Mouse (Mus musculus) intestine, postnatal 0 days (tissue): ENCODE data around the gene Cmpk2. TPM values are rescaled to one million over a fixed set of nuclear protein-coding genes. Genes with fewer than 3 reads are reported as not detected.

Experiments
- ATAC-seq: fragments of 200-750 bp; cut with Nextera tagmentation; 2 replicates; pipeline ENCODE4 v1.8.0; 2017; ENCODE audit warnings: mild to moderate bottlenecking, moderate TSS enrichment, moderate library complexity
- H3K27ac ChIP-seq: fragments of 300-500 bp; sonication (generic); 2 replicates; pipeline ENCODE4 v1.5.1; 2014; ENCODE audit warnings: mild to moderate bottlenecking, low read depth, low read length, moderate library complexity
- H3K27me3 ChIP-seq: fragments of 300-500 bp; sonication (generic); replicated peaks from 2 replicates; pipeline ENCODE4 v1.6.1; 2014; ENCODE audit warnings: low read length, mixed read lengths; ENCODE audit not compliant: control insufficient read depth, insufficient read depth
- H3K36me3 ChIP-seq: fragments of 300-500 bp; sonication (generic); 2 replicates; pipeline ENCODE4 v1.6.1; 2014; ENCODE audit warnings: mild to moderate bottlenecking, moderate library complexity; ENCODE audit not compliant: control insufficient read depth, insufficient read depth
- H3K4me1 ChIP-seq: fragments of 300-500 bp; sonication (generic); replicated peaks from 2 replicates; pipeline ENCODE4 v1.6.1; 2014; ENCODE audit warnings: antibody characterized with exemption, low read length, mixed read lengths; ENCODE audit not compliant: control insufficient read depth, insufficient read depth
- H3K4me2 ChIP-seq: fragments of 300-500 bp; sonication (generic); replicated peaks from 2 replicates; pipeline ENCODE4 v1.6.1; 2014; ENCODE audit warnings: low read depth, mild to moderate bottlenecking, moderate library complexity
- H3K4me3 ChIP-seq: fragments of 300-500 bp; sonication (generic); 2 replicates; pipeline ENCODE4 v1.5.1; 2014; ENCODE audit warnings: low read depth, low read length
- H3K9ac ChIP-seq: fragments of 300-500 bp; sonication (generic); 2 replicates; pipeline ENCODE4 v1.6.1; 2014; ENCODE audit warnings: mild to moderate bottlenecking, low read depth, low read length
- H3K9me3 ChIP-seq: fragments of 300-500 bp; sonication (generic); 2 replicates; pipeline ENCODE4 v1.6.1; 2016; ENCODE audit warnings: mixed run types; ENCODE audit not compliant: control insufficient read depth
- CTCF ChIP-seq: sonication (generic); IDR thresholded peaks from 2 replicates; pipeline ENCODE4 v1.5.1; 2016; ENCODE audit warnings: low read depth, mild to moderate bottlenecking, control low read depth, antibody characterized with exemption, moderate library complexity
- WGBS: fragments of 180-500 bp; shearing (Covaris S2); extraction: QIAGEN DNeasy Blood & Tissue Kit; methylation state at CpG from one replicate; pipeline ENCODE4 v1.1.7; 2014; 5-methylcytosine and 5-hydroxymethylcytosine counted together
- polyA plus RNA-seq: library from polyadenylated mRNA; unstranded; fragments of >200 nt; fragmentation: Nextera tagmentation; extraction: Ambion mirVana; gene quantifications from 2 replicates; pipeline ENCODE4 v1.2.1, GENCODE M21; 2015

Cmpk2 gene
- polyA plus RNA-seq, 1 experiment from 2014 or later: 14.2 TPM

DNA sequence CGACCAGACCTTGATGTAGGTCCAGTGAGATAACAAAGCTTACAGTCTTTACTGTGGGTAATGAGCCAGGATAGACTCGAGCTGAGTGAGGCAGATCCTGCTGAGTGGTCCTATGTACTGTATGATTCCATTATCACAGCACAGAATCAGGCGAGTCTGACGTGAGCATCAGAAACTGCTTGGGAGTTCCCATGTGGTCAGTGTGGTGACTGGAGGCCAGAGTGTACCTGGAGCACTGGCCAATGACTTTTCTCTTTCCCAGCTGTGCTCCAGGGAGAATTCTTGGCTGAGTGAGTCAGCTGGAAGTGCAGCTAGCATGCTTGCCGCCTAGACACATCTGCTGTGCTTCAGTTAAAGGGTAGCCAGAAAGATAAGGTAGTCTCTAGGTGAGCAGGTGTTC is 14.3 kb upstream of the Cmpk2 start:
- H3K4me2 ChIP-seq: peak overlapping the region; percentile 38; the same call in 1 of the 2 replicates
- WGBS: 41% methylated on average over 5 of the region's 5 CpGs
- peak; percentile 12; the same call in 1 of the 2 replicates for ATAC-seq

DNA sequence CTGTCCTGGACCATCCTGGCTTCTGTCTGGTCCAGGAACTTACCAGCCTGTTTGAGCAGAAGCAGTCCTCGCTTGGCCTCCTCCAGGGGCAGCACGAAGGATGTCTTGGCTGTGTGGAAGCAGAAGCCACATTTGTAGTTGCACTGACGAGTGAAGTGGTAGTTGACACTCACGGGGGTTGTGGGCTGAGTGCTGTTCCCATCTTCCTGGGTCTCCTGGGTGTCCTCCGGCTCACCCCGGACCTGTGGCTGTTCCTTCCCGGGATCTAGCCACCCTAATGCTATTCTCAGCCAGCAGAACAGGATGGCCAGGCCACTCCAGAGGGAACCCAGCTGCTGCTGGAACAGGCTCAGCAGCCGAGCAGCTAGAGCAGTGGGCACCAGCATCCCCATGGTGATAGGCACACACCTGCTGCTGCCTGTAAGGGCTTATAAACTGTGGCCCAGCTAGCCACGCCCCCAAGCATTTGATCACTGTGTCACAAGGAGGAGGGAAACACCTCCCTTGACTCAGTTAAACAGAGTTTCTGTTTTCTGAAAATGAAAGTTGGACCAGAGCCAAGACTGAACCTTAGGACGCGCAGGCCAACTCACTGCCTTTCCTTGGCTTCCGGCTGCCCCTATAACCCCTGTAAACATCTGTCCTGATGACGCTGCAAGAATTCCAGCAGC is 12.8 kb upstream of the Cmpk2 start, which contains the start of gene Rsad2:
Gene Rsad2 (minus strand): TSS at position 425 of the 671 bp plus-strand sequence.
- Histone ChIP-seq H3K27ac (no peak within 1 kb of the TSS; the same call in 1 of the 2 replicates), H3K27me3 (no peaks in the 10 kb centered on the region), H3K4me2 (peak within 1 kb of the TSS; percentile 60), H3K9me3 (no peaks in the 10 kb centered on the region), H3K36me3 (no peaks in the 10 kb centered on the region), H3K4me1 (peaks cover 4% of the 10 kb centered on the region; the same call in 1 of the 2 replicates), H3K9ac (peak within 1 kb of the TSS; percentile 8; the same call in 1 of the 2 replicates), H3K4me3 (peak within 1 kb of the TSS; percentile 25)
- TF ChIP-seq CTCF: no peak
- peak; percentile 96 for ATAC-seq
- WGBS: 24% methylated on average over 13 of the region's 13 CpGs

More for the DNA sequence above, 14.3 kb upstream of the Cmpk2 start:
- no peaks in the 10 kb centered on the region for H3K27me3 ChIP-seq
- no peak overlapping the region for H3K4me3 ChIP-seq
- peaks cover 4% of the 10 kb centered on the region; the same call in 1 of the 2 replicates for H3K4me1 ChIP-seq
- no peaks in the 10 kb centered on the region for H3K9me3 ChIP-seq
- TF ChIP-seq CTCF: no peak
- no peak overlapping the region for H3K9ac ChIP-seq
- no peak overlapping the region for H3K27ac ChIP-seq
- H3K36me3 ChIP-seq: no peaks in the 10 kb centered on the region

GRCm38 (mm10) chr12:26460091-26460490 is 8.9 kb upstream of the Cmpk2 start:
- TF ChIP-seq CTCF: no peak
- Histone ChIP-seq H3K4me3 (no peak overlapping the region), H3K36me3 (no peaks in the 10 kb centered on the region), H3K9ac (no peak overlapping the region), H3K4me1 (peaks cover 4% of the 10 kb centered on the region; the same call in 1 of the 2 replicates), H3K27me3 (no peaks in the 10 kb centered on the region), H3K27ac (0 out of 2 replicates have a peak overlapping the region, but pooled peaks have one; percentile 57), H3K4me2 (no peak overlapping the region), H3K9me3 (no peaks in the 10 kb centered on the region)
- WGBS: 29% methylated on average over 2 of the region's 2 CpGs
- peak; percentile 67 for ATAC-seq

DNA sequence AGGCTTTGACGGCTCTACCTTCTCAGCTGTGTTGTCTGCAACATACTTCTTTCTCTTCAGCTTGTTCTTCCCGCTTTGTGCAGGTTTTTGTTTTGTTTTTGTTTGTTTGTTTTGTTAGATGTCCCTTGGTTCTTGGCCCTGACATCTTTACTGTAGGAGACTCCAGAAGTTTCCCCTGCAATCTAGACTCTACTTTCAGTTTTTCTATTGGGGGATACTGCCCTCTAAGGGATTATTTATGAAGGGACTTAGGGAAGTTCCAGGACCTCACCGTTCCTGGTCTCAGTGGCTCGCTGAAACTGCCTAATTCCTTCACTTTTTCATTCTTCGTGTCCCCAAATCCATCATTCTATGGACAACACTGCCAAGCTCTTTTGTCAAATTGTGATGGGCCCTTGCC is 3.4 kb upstream of the Cmpk2 start:
- Histone ChIP-seq H3K4me1 (0 out of 2 replicates have a peak, but pooled peaks cover 4% of the 10 kb centered on the region), H3K9me3 (no peaks in the 10 kb centered on the region), H3K36me3 (no peaks in the 10 kb centered on the region), H3K27ac (no peak overlapping the region), H3K9ac (no peak overlapping the region), H3K27me3 (no peaks in the 10 kb centered on the region), H3K4me3 (no peak overlapping the region), H3K4me2 (no peak overlapping the region)
- ATAC-seq: no peak
- WGBS: 72% methylated on average over 5 of the region's 5 CpGs
- peak; percentile 41 for TF ChIP-seq CTCF

- 0 out of 2 replicates have a peak, but pooled peaks cover 4% of the 10 kb centered on the region for H3K4me1 ChIP-seq
- peak; percentile 24 for TF ChIP-seq CTCF
- peak overlapping the region; percentile 79 for H3K27ac ChIP-seq
- WGBS: 18% methylated on average over 6 of the region's 6 CpGs
- H3K27me3 ChIP-seq: no peaks in the 10 kb centered on the region
- ATAC-seq: peak; percentile 25; the same call in 1 of the 2 replicates
- H3K4me2 ChIP-seq: peak overlapping the region; percentile 98
- H3K36me3 ChIP-seq: no peaks in the 10 kb centered on the region; the same call in 1 of the 2 replicates
- H3K4me3 ChIP-seq: peak overlapping the region; percentile 76
- peak overlapping the region; percentile 82 for H3K9ac ChIP-seq
- H3K9me3 ChIP-seq: no peaks in the 10 kb centered on the region
Observed at GRCm38 (mm10) chr12:26470042-26470409, 1.0 kb downstream of the Cmpk2 start.

DNA sequence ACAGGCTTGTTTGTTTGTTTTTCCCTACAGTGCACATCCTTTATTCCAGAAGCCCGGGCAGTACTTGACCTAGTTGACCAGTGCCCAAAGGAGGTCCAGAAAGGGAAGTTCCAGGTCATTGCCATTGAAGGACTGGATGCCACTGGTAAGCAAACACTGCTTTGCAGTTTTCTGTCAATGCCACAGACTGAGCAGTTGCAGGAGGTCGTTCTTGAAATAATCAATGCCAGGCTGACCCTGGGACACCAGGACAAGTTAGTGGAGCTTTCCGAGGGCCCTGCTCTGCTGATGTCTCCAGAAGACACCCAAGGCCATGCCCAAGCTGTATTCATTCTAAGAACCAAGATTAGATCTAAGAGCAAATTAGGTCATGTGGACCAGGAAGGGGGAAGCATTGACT is 2.4 kb downstream of the Cmpk2 start:
- 55% methylated on average over 3 of the region's 3 CpGs for WGBS
- Histone ChIP-seq H3K9ac (no peak overlapping the region), H3K27ac (no peak overlapping the region), H3K27me3 (no peaks in the 10 kb centered on the region), H3K4me2 (peak overlapping the region; percentile 98; the same call in 1 of the 2 replicates), H3K4me3 (no peak overlapping the region), H3K4me1 (0 out of 2 replicates have a peak, but pooled peaks cover 4% of the 10 kb centered on the region), H3K36me3 (no peaks in the 10 kb centered on the region; the same call in 1 of the 2 replicates), H3K9me3 (no peaks in the 10 kb centered on the region)
- TF ChIP-seq CTCF: no peak
- no peak for ATAC-seq
